Mouse (Mus musculus) testis, adult 2 months (tissue): Measurements from ENCODE around the gene Wnt4. TPM values are rescaled to one million over a fixed set of nuclear protein-coding genes. Genes with fewer than 3 reads are reported as not detected.

ENCODE experiments used
- H3K27ac ChIP-seq: fragments of 200-500 bp; 2 replicates; pipeline ENCODE4 v1.5.1; 2012; ENCODE audit warnings: low read depth, low read length; ENCODE audit not compliant: control insufficient read depth, insufficient read depth
- H3K27me3 ChIP-seq: fragments of 200-500 bp; 2 replicates; pipeline ENCODE4 v1.6.1; 2012; ENCODE audit warnings: mild to moderate bottlenecking, low read length, moderate library complexity; ENCODE audit not compliant: control insufficient read depth, insufficient read depth
- H3K36me3 ChIP-seq: fragments of 200-500 bp; 2 replicates; pipeline ENCODE4 v1.6.1; 2012; ENCODE audit warnings: mild to moderate bottlenecking, low read length; ENCODE audit not compliant: control insufficient read depth, insufficient read depth
- H3K4me1 ChIP-seq: fragments of 200-500 bp; 2 replicates; pipeline ENCODE4 v1.6.1; 2012; ENCODE audit warnings: low read length; ENCODE audit not compliant: control insufficient read depth, insufficient read depth
- H3K4me3 ChIP-seq: fragments of 200-500 bp; 2 replicates; pipeline ENCODE4 v1.5.1; 2012; ENCODE audit warnings: low read depth, mild to moderate bottlenecking, low read length, moderate library complexity, mixed read lengths; ENCODE audit not compliant: control insufficient read depth
- CTCF ChIP-seq: fragments of 200-500 bp; IDR thresholded peaks from 2 replicates; pipeline ENCODE4 v1.5.1; 2012; ENCODE audit warnings: low read depth, mild to moderate bottlenecking, inconsistent platforms, low read length, moderate library complexity; ENCODE audit not compliant: control insufficient read depth, insufficient read depth, insufficient replicate concordance
- POLR2A ChIP-seq: fragments of 200-500 bp; IDR thresholded peaks from 2 replicates; pipeline ENCODE4 v1.6.1; 2012; ENCODE audit warnings: low read depth, mild to moderate bottlenecking, inconsistent platforms, low read length, moderate library complexity; ENCODE audit not compliant: control insufficient read depth
- polyA plus RNA-seq: library from polyadenylated mRNA; depleted of rRNA; stranded (reverse); fragments of >200 nt; gene quantifications from 2 replicates; pipeline ENCODE4 v1.2.3, GENCODE M21; 2012; rRNA removed

Gene Wnt4
- polyA plus RNA-seq, 1 experiment: 0.05 TPM

- 0 out of 2 replicates have a peak, but pooled peaks cover 3% of the 10 kb centered on the region for H3K36me3 ChIP-seq
- H3K4me1 ChIP-seq: no peaks in the 10 kb centered on the region
- no peak overlapping the region for H3K4me3 ChIP-seq
- H3K27ac ChIP-seq: no peak overlapping the region
- TF ChIP-seq POLR2A (no peak), CTCF (no peak)
- no peaks in the 10 kb centered on the region for H3K27me3 ChIP-seq
These were observed 49.2 kb downstream of the Wnt4 start for GRCm38 (mm10) chr4:137326494-137326893.

GRCm38 (mm10) chr4:137332051-137332450 is 54.8 kb downstream of the Wnt4 start:
- no peak for TF ChIP-seq CTCF
- no peak for TF ChIP-seq POLR2A
- Histone ChIP-seq H3K36me3 (peaks cover 2% of the 10 kb centered on the region; the same call in 1 of the 2 replicates), H3K4me3 (no peak overlapping the region), H3K27ac (no peak overlapping the region), H3K4me1 (no peaks in the 10 kb centered on the region), H3K27me3 (no peaks in the 10 kb centered on the region)

- H3K27me3 ChIP-seq: no peaks in the 10 kb centered on the region
- H3K36me3 ChIP-seq: peaks cover 1% of the 10 kb centered on the region; the same call in 1 of the 2 replicates
- no peak overlapping the region for H3K27ac ChIP-seq
- H3K4me1 ChIP-seq: no peaks in the 10 kb centered on the region; the same call in 1 of the 2 replicates
- no peak overlapping the region for H3K4me3 ChIP-seq
- no peak for TF ChIP-seq POLR2A
- no peak for TF ChIP-seq CTCF
These were observed 59.2 kb downstream of the Wnt4 start for GRCm38 (mm10) chr4:137336468-137336867.

GRCm38 (mm10) chr4:137339415-137339814 is 62.1 kb downstream of the Wnt4 start:
- no peaks in the 10 kb centered on the region for H3K27me3 ChIP-seq
- H3K4me1 ChIP-seq: no peaks in the 10 kb centered on the region; the same call in 1 of the 2 replicates
- H3K36me3 ChIP-seq: peaks cover 1% of the 10 kb centered on the region; the same call in 1 of the 2 replicates
- no peak overlapping the region for H3K27ac ChIP-seq
- no peak overlapping the region for H3K4me3 ChIP-seq
- no peak for TF ChIP-seq POLR2A
- no peak for TF ChIP-seq CTCF

- no peaks in the 10 kb centered on the region for H3K27me3 ChIP-seq
- H3K27ac ChIP-seq: no peak overlapping the region
- no peaks in the 10 kb centered on the region; the same call in 1 of the 2 replicates for H3K36me3 ChIP-seq
- H3K4me3 ChIP-seq: no peak overlapping the region
- no peak for TF ChIP-seq POLR2A
- TF ChIP-seq CTCF: no peak
- H3K4me1 ChIP-seq: no peaks in the 10 kb centered on the region; the same call in 1 of the 2 replicates
These were observed 65.5 kb downstream of the Wnt4 start for GRCm38 (mm10) chr4:137342816-137343215.

GRCm38 (mm10) chr4:137345112-137345511 is 67.8 kb downstream of the Wnt4 start:
- Histone ChIP-seq H3K27ac (no peak overlapping the region), H3K4me3 (no peak overlapping the region), H3K36me3 (no peaks in the 10 kb centered on the region; the same call in 1 of the 2 replicates), H3K4me1 (no peaks in the 10 kb centered on the region; the same call in 1 of the 2 replicates), H3K27me3 (no peaks in the 10 kb centered on the region)
- no peak for TF ChIP-seq POLR2A
- TF ChIP-seq CTCF: no peak

- H3K4me3 ChIP-seq: no peak overlapping the region
- no peak overlapping the region for H3K27ac ChIP-seq
- no peaks in the 10 kb centered on the region; the same call in 1 of the 2 replicates for H3K36me3 ChIP-seq
- H3K27me3 ChIP-seq: no peaks in the 10 kb centered on the region
- TF ChIP-seq CTCF (no peak), POLR2A (no peak)
- H3K4me1 ChIP-seq: no peaks in the 10 kb centered on the region; the same call in 1 of the 2 replicates
These were observed 68.5 kb downstream of the Wnt4 start for GRCm38 (mm10) chr4:137345790-137346189.

Other genes starting within 250 kb of the Wnt4 start
- 7.7 and 8.0 TPM in 2 replicates for gene Zbtb40, start 228.7 kb upstream of the Wnt4 start, polyA plus RNA-seq
- 27.0 and 35.4 TPM in 2 replicates for gene Cdc42, start 80.2 kb downstream of the Wnt4 start, polyA plus RNA-seq
- not detected in 2 replicates for gene Cela3a, start 132.3 kb downstream of the Wnt4 start, polyA plus RNA-seq
- 2.8 and 3.3 TPM in 2 replicates for gene Cela3b, start 153.1 kb downstream of the Wnt4 start, polyA plus RNA-seq
- gene 1700013G24Rik, start 175.8 kb downstream of the Wnt4 start, polyA plus RNA-seq: 1,386 and 1,446 TPM in 2 replicates
- gene Hspg2, start 191.3 kb downstream of the Wnt4 start, polyA plus RNA-seq: 6.0 and 7.4 TPM in 2 replicates